Mouse (Mus musculus) olfactory bulb, adult 2 months (tissue): Measurements from ENCODE around the gene Sltm. TPM values are rescaled to one million over a fixed set of nuclear protein-coding genes. Genes with fewer than 3 reads are reported as not detected.
A peak's percentile ranks its signal among the peaks of the same experiment; 100 is the strongest.

Experiments
- H3K27ac ChIP-seq: fragments of 200-500 bp; 2 replicates; pipeline ENCODE4 v1.5.1; 2012; ENCODE audit warnings: low read depth, low read length; ENCODE audit not compliant: insufficient read depth
- H3K4me1 ChIP-seq: fragments of 200-500 bp; 2 replicates; pipeline ENCODE4 v1.6.1; 2012; ENCODE audit warnings: low read length; ENCODE audit not compliant: control insufficient read depth, insufficient read depth
- H3K4me3 ChIP-seq: fragments of 200-500 bp; 2 replicates; pipeline ENCODE4 v1.5.1; 2012; ENCODE audit warnings: mild to moderate bottlenecking, low read depth, low read length, moderate library complexity; ENCODE audit not compliant: insufficient read depth
- CTCF ChIP-seq: fragments of 200-500 bp; IDR thresholded peaks from 2 replicates; pipeline ENCODE4 v1.5.1; 2012; ENCODE audit warnings: low read depth, mild to moderate bottlenecking, low read length, moderate library complexity; ENCODE audit not compliant: insufficient read depth
- POLR2A ChIP-seq: fragments of 200-500 bp; IDR thresholded peaks from 2 replicates; pipeline ENCODE4 v1.6.1; 2012; ENCODE audit warnings: mild to moderate bottlenecking, low read depth, low read length, moderate library complexity; ENCODE audit not compliant: insufficient read depth
- WGBS: fragments of 180-500 bp; shearing (Covaris S2); methylation state at CpG from one replicate; pipeline ENCODE4 v1.1.7; 2018; 5-methylcytosine and 5-hydroxymethylcytosine counted together
- polyA plus RNA-seq: library from polyadenylated mRNA; stranded (reverse); fragments of >200 nt; gene quantifications from 2 replicates; pipeline ENCODE4 v1.2.4, GENCODE M21; 2012; ENCODE audit warnings: low replicate concordance; ENCODE audit not compliant: missing spikeins, insufficient read depth, insufficient read length

Sltm gene
- 142 and 201 TPM in 2 replicates for polyA plus RNA-seq

- Histone ChIP-seq H3K4me3 (peak within 1 kb of the TSS; percentile 74), H3K4me1 (no peaks in the 10 kb centered on the region), H3K27ac (peak within 1 kb of the TSS; percentile 92)
- WGBS = under 1% methylated on average over 73 of the region's 75 CpGs
- TF ChIP-seq CTCF (no peak), POLR2A (peak; percentile 66; the same call in 1 of the 2 replicates)
Observed at GRCm38 (mm10) chr9:70542305-70543041, at the start of gene Sltm. TSS of gene Sltm (plus strand) at chr9:70542754.

- Histone ChIP-seq H3K4me1 (no peaks in the 10 kb centered on the region), H3K4me3 (no peak overlapping the region), H3K27ac (no peak overlapping the region)
- 89% methylated on average over 2 of the region's 2 CpGs for WGBS
- TF ChIP-seq CTCF = no peak
- TF ChIP-seq POLR2A = no peak
Observed at GRCm38 (mm10) chr9:70493038-70493437, 49.5 kb upstream of the Sltm start.

GRCm38 (mm10) chr9:70496990-70497389 is 45.6 kb upstream of the Sltm start:
- TF ChIP-seq CTCF (no peak), POLR2A (no peak)
- Histone ChIP-seq H3K4me1 (no peaks in the 10 kb centered on the region), H3K27ac (no peak overlapping the region), H3K4me3 (no peak overlapping the region)

GRCm38 (mm10) chr9:70502284-70503014 is 40.1 kb upstream of the Sltm start:
- WGBS = 25% methylated on average over 10 of the region's 10 CpGs
- H3K4me1 ChIP-seq = no peaks in the 10 kb centered on the region
- H3K27ac ChIP-seq = no peak overlapping the region
- peak overlapping the region; percentile 100 for H3K4me3 ChIP-seq
- TF ChIP-seq POLR2A (no peak), CTCF (no peak)

GRCm38 (mm10) chr9:70503015-70503603 is 39.4 kb upstream of the Sltm start:
- under 1% methylated on average over 57 of the region's 70 CpGs for WGBS
- no peaks in the 10 kb centered on the region for H3K4me1 ChIP-seq
- peak overlapping the region; percentile 100 for H3K4me3 ChIP-seq
- H3K27ac ChIP-seq = peak overlapping the region; percentile 97
- TF ChIP-seq POLR2A = no peak
- no peak for TF ChIP-seq CTCF

- WGBS = under 1% methylated on average over 45 of the region's 45 CpGs
- peak within 1 kb of the TSS; percentile 100 for H3K4me3 ChIP-seq
- TF ChIP-seq CTCF (no peak), POLR2A (peak; percentile 74)
- no peaks in the 10 kb centered on the region for H3K4me1 ChIP-seq
- H3K27ac ChIP-seq = peak within 1 kb of the TSS; percentile 97
Observed at GRCm38 (mm10) chr9:70503626-70504041, 38.9 kb upstream of the Sltm start, which contains the start of gene Rnf111. TSS of gene Rnf111 (minus strand) at chr9:70503725.

GRCm38 (mm10) chr9:70506186-70506585 is 36.4 kb upstream of the Sltm start:
- no peaks in the 10 kb centered on the region for H3K4me1 ChIP-seq
- TF ChIP-seq POLR2A = no peak
- TF ChIP-seq CTCF = no peak
- no peak overlapping the region for H3K27ac ChIP-seq
- 75% methylated on average over 2 of the region's 2 CpGs for WGBS
- H3K4me3 ChIP-seq = no peak overlapping the region

- TF ChIP-seq POLR2A (no peak), CTCF (no peak)
- no peaks in the 10 kb centered on the region for H3K4me1 ChIP-seq
- no peak overlapping the region for H3K4me3 ChIP-seq
- WGBS = 73% methylated on average over 8 of the region's 8 CpGs
- H3K27ac ChIP-seq = no peak overlapping the region
Observed at GRCm38 (mm10) chr9:70506787-70507186, 35.8 kb upstream of the Sltm start.

- no peak overlapping the region for H3K27ac ChIP-seq
- no peaks in the 10 kb centered on the region for H3K4me1 ChIP-seq
- TF ChIP-seq CTCF (no peak), POLR2A (no peak)
- 75% methylated on average over 4 of the region's 4 CpGs for WGBS
- no peak overlapping the region for H3K4me3 ChIP-seq
Observed at GRCm38 (mm10) chr9:70509906-70510525, 32.5 kb upstream of the Sltm start.
